Mouse (Mus musculus): ENCODE results near the gene Gpank1. TPM values are rescaled to one million over a fixed set of nuclear protein-coding genes. Genes with fewer than 3 reads are reported as not detected.

Gpank1 gene
- polyA plus RNA-seq, 1 experiment from 2014 or later, result 24.6 TPM

- H3K4me2 ChIP-seq (ENCODE audit: low read depth, low read length), result peak within 1 kb of the TSS; percentile 81
- H3K9ac ChIP-seq (replicated peaks; ENCODE audit: low read length), result peak within 1 kb of the TSS; percentile 86
- no peaks in the 10 kb centered on the region for H3K27me3 ChIP-seq (ENCODE audit: control insufficient read depth, insufficient read depth, low read length)
- H3K9me3 ChIP-seq (replicated peaks; ENCODE audit: control insufficient read depth, low read length), result no peaks in the 10 kb centered on the region
- peak within 1 kb of the TSS; percentile 83 for H3K4me3 ChIP-seq (ENCODE audit: low read depth, low read length)
- peak; percentile 89 for ATAC-seq (replicated peaks; ENCODE audit: insufficient number of reproducible peaks, low FRiP score, low TSS enrichment, low read depth)
- peaks cover 4% of the 10 kb centered on the region for H3K36me3 ChIP-seq (replicated peaks; ENCODE audit: control insufficient read depth, insufficient read depth, low read depth, low read length)
- peak; percentile 97 for DNase-seq (ENCODE audit: low spot score)
- H3K27ac ChIP-seq (replicated peaks; ENCODE audit: low read depth, low read length), result peak within 1 kb of the TSS; percentile 85
- under 1% methylated on average over 66 of the region's 66 CpGs for WGBS
- H3K4me1 ChIP-seq (ENCODE audit: control insufficient read depth, insufficient read depth, low read length), result no peaks in the 10 kb centered on the region
These were observed 13.7 kb downstream of the Gpank1 start, which contains the start of gene Bag6 for GRCm38 (mm10) chr17:35134801-35135590. Gene Bag6, plus strand, starts transcription at chr17:35135178.

- H3K4me2 ChIP-seq (ENCODE audit: low read depth, low read length), result peak overlapping the region; percentile 81
- no peaks in the 10 kb centered on the region for H3K27me3 ChIP-seq (ENCODE audit: control insufficient read depth, insufficient read depth, low read length)
- peak; percentile 61 for ATAC-seq (replicated peaks; ENCODE audit: insufficient number of reproducible peaks, low FRiP score, low TSS enrichment, low read depth)
- H3K27ac ChIP-seq (replicated peaks; ENCODE audit: low read depth, low read length), result peak overlapping the region; percentile 85
- H3K9ac ChIP-seq (replicated peaks; ENCODE audit: low read length), result peak overlapping the region; percentile 86
- peak overlapping the region; percentile 83 for H3K4me3 ChIP-seq (ENCODE audit: low read depth, low read length)
- WGBS, result under 1% methylated on average over 34 of the region's 43 CpGs
- no peak for DNase-seq (ENCODE audit: low spot score)
- no peaks in the 10 kb centered on the region for H3K4me1 ChIP-seq (ENCODE audit: control insufficient read depth, insufficient read depth, low read length)
- peaks cover 11% of the 10 kb centered on the region for H3K36me3 ChIP-seq (replicated peaks; ENCODE audit: control insufficient read depth, insufficient read depth, low read depth, low read length)
- H3K9me3 ChIP-seq (replicated peaks; ENCODE audit: control insufficient read depth, low read length), result no peaks in the 10 kb centered on the region
These were observed 14.5 kb downstream of the Gpank1 start for GRCm38 (mm10) chr17:35135591-35136320.

- H3K27me3 ChIP-seq (ENCODE audit: control insufficient read depth, insufficient read depth, low read length), result no peaks in the 10 kb centered on the region
- no peaks in the 10 kb centered on the region for H3K9me3 ChIP-seq (replicated peaks; ENCODE audit: control insufficient read depth, low read length)
- no peaks in the 10 kb centered on the region for H3K4me1 ChIP-seq (ENCODE audit: control insufficient read depth, insufficient read depth, low read length)
- no peak overlapping the region for H3K4me3 ChIP-seq (ENCODE audit: low read depth, low read length)
- H3K27ac ChIP-seq (replicated peaks; ENCODE audit: low read depth, low read length), result no peak overlapping the region
- no peak overlapping the region for H3K9ac ChIP-seq (replicated peaks; ENCODE audit: low read length)
- no peak overlapping the region for H3K4me2 ChIP-seq (ENCODE audit: low read depth, low read length)
- WGBS, result 93% methylated on average over 3 of the region's 3 CpGs
- no peak for DNase-seq (ENCODE audit: low spot score)
- ATAC-seq (replicated peaks; ENCODE audit: insufficient number of reproducible peaks, low FRiP score, low TSS enrichment, low read depth), result no peak
- peaks cover 43% of the 10 kb centered on the region for H3K36me3 ChIP-seq (replicated peaks; ENCODE audit: control insufficient read depth, insufficient read depth, low read depth, low read length)
These were observed 18.0 kb downstream of the Gpank1 start for GRCm38 (mm10) chr17:35139269-35139668.

GRCm38 (mm10) chr17:35140490-35140996, 19.3 kb downstream of the Gpank1 start:
- WGBS, result 83% methylated on average over 16 of the region's 16 CpGs
- ATAC-seq (replicated peaks; ENCODE audit: insufficient number of reproducible peaks, low FRiP score, low TSS enrichment, low read depth), result no peak

GRCm38 (mm10) chr17:35141971-35142370, 20.7 kb downstream of the Gpank1 start:
- Histone ChIP-seq H3K4me2 (ENCODE audit: low read depth, low read length) (no peak overlapping the region), H3K4me1 (ENCODE audit: control insufficient read depth, insufficient read depth, low read length) (no peaks in the 10 kb centered on the region), H3K27me3 (ENCODE audit: control insufficient read depth, insufficient read depth, low read length) (no peaks in the 10 kb centered on the region), H3K4me3 (ENCODE audit: low read depth, low read length) (no peak overlapping the region), H3K27ac (replicated peaks; ENCODE audit: low read depth, low read length) (no peak overlapping the region), H3K9ac (replicated peaks; ENCODE audit: low read length) (no peak overlapping the region), H3K9me3 (replicated peaks; ENCODE audit: control insufficient read depth, low read length) (no peaks in the 10 kb centered on the region), H3K36me3 (replicated peaks; ENCODE audit: control insufficient read depth, insufficient read depth, low read depth, low read length) (peaks cover 62% of the 10 kb centered on the region)
- ATAC-seq (replicated peaks; ENCODE audit: insufficient number of reproducible peaks, low FRiP score, low TSS enrichment, low read depth), result no peak
- WGBS, result 90% methylated on average over 6 of the region's 6 CpGs
- DNase-seq (ENCODE audit: low spot score), result no peak

More at GRCm38 (mm10) chr17:35140490-35140996, 19.3 kb downstream of the Gpank1 start:
- Histone ChIP-seq H3K9ac (replicated peaks; ENCODE audit: low read length) (no peak overlapping the region), H3K27me3 (ENCODE audit: control insufficient read depth, insufficient read depth, low read length) (no peaks in the 10 kb centered on the region), H3K36me3 (replicated peaks; ENCODE audit: control insufficient read depth, insufficient read depth, low read depth, low read length) (peaks cover 54% of the 10 kb centered on the region), H3K27ac (replicated peaks; ENCODE audit: low read depth, low read length) (no peak overlapping the region), H3K9me3 (replicated peaks; ENCODE audit: control insufficient read depth, low read length) (no peaks in the 10 kb centered on the region), H3K4me3 (ENCODE audit: low read depth, low read length) (no peak overlapping the region), H3K4me1 (ENCODE audit: control insufficient read depth, insufficient read depth, low read length) (no peaks in the 10 kb centered on the region), H3K4me2 (ENCODE audit: low read depth, low read length) (no peak overlapping the region)
- DNase-seq (ENCODE audit: low spot score), result no peak

GRCm38 (mm10) chr17:35146139-35146538, 24.9 kb downstream of the Gpank1 start:
- Histone ChIP-seq H3K4me2 (ENCODE audit: low read depth, low read length) (no peak overlapping the region), H3K27me3 (ENCODE audit: control insufficient read depth, insufficient read depth, low read length) (no peaks in the 10 kb centered on the region), H3K27ac (replicated peaks; ENCODE audit: low read depth, low read length) (no peak overlapping the region), H3K9me3 (replicated peaks; ENCODE audit: control insufficient read depth, low read length) (no peaks in the 10 kb centered on the region), H3K4me1 (ENCODE audit: control insufficient read depth, insufficient read depth, low read length) (no peaks in the 10 kb centered on the region), H3K4me3 (ENCODE audit: low read depth, low read length) (no peak overlapping the region), H3K9ac (replicated peaks; ENCODE audit: low read length) (no peak overlapping the region), H3K36me3 (replicated peaks; ENCODE audit: control insufficient read depth, insufficient read depth, low read depth, low read length) (peaks cover 70% of the 10 kb centered on the region)
- no peak for DNase-seq (ENCODE audit: low spot score)
- no peak for ATAC-seq (replicated peaks; ENCODE audit: insufficient number of reproducible peaks, low FRiP score, low TSS enrichment, low read depth)
- 92% methylated on average over 5 of the region's 5 CpGs for WGBS

- 55% methylated on average over 3 of the region's 3 CpGs for WGBS
- H3K4me1 ChIP-seq (ENCODE audit: control insufficient read depth, insufficient read depth, low read length), result no peaks in the 10 kb centered on the region
- DNase-seq (ENCODE audit: low spot score), result no peak
- no peaks in the 10 kb centered on the region for H3K9me3 ChIP-seq (replicated peaks; ENCODE audit: control insufficient read depth, low read length)
- H3K27ac ChIP-seq (replicated peaks; ENCODE audit: low read depth, low read length), result no peak overlapping the region
- H3K4me2 ChIP-seq (ENCODE audit: low read depth, low read length), result no peak overlapping the region
- no peak overlapping the region for H3K4me3 ChIP-seq (ENCODE audit: low read depth, low read length)
- no peaks in the 10 kb centered on the region for H3K27me3 ChIP-seq (ENCODE audit: control insufficient read depth, insufficient read depth, low read length)
- H3K36me3 ChIP-seq (replicated peaks; ENCODE audit: control insufficient read depth, insufficient read depth, low read depth, low read length), result peaks cover 67% of the 10 kb centered on the region
- ATAC-seq (replicated peaks; ENCODE audit: insufficient number of reproducible peaks, low FRiP score, low TSS enrichment, low read depth), result no peak
- H3K9ac ChIP-seq (replicated peaks; ENCODE audit: low read length), result no peak overlapping the region
These were observed 26.1 kb downstream of the Gpank1 start for GRCm38 (mm10) chr17:35147348-35147747.

Data from embryonic facial prominence, embryonic 11.5 days (tissue).